Mouse (Mus musculus) hindbrain, embryonic 10.5 days (tissue): ENCODE measurements at regions not wholly inside any gene's neighbourhood (a gene's known extent, or its start where the extent isn't known, plus 50 kb on each side); places are given as distances from the start of the nearest gene placed in this dataset.
"Not testable (repeated sequence)": the region's sequence is repeated elsewhere in the genome, so short reads cannot be mapped to it uniquely, and the experiment has no call there.

Source experiments
- DNase-seq: peaks from one replicate; pipeline ENCODE4 v3.0.0-alpha.2; 2017; ENCODE audit warnings: low spot score
- H3K27ac ChIP-seq: fragments of 300-500 bp; sonication (generic); 2 replicates; pipeline ENCODE4 v1.5.1; 2016; ENCODE audit warnings: mild to moderate bottlenecking, moderate library complexity
- H3K27me3 ChIP-seq: fragments of 300-500 bp; sonication (generic); 2 replicates; pipeline ENCODE4 v1.6.1; 2016; ENCODE audit warnings: mild to moderate bottlenecking; ENCODE audit not compliant: poor library complexity, insufficient read depth, severe bottlenecking
- H3K36me3 ChIP-seq: fragments of 300-500 bp; sonication (generic); 2 replicates; pipeline ENCODE4 v1.6.1; 2016; ENCODE audit warnings: mild to moderate bottlenecking, moderate library complexity
- H3K4me1 ChIP-seq: fragments of 300-500 bp; sonication (generic); replicated peaks from 2 replicates; pipeline ENCODE4 v1.6.1; 2016; ENCODE audit warnings: mild to moderate bottlenecking
- H3K4me3 ChIP-seq: fragments of 300-500 bp; sonication (generic); 2 replicates; pipeline ENCODE4 v1.5.1; 2016; ENCODE audit warnings: mild to moderate bottlenecking, moderate library complexity
- H3K9me3 ChIP-seq: fragments of 300-500 bp; sonication (generic); 2 replicates; pipeline ENCODE4 v1.6.1; 2016; ENCODE audit warnings: mild to moderate bottlenecking, moderate library complexity
- WGBS: fragments of 180-500 bp; shearing (Covaris S2); methylation state at CpG from one replicate; pipeline ENCODE4 v1.1.7; 2016; 5-methylcytosine and 5-hydroxymethylcytosine counted together

DNA sequence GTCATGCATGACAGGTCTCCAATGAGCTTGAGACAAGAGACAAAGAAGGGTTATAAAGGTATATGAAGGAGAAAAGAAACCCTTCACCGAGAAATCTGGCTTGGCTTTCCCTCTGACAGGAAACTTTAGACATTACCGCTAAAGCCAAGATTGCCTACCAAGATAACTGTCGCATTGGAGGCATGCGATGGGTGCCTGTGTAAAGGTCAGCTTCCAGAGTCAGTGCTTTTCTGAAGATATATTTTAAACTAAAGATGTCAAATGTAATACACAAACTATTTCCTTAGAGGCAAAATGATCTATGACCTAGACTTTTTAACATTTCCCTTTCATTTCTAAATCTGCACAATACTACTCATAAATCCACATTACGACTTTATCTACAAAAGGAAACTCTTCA lies 135.6 kb downstream of the Akr1d1 start:
- no peaks in the 10 kb centered on the region for H3K9me3 ChIP-seq
- H3K4me1 ChIP-seq = peaks cover 9% of the 10 kb centered on the region; the same call in 1 of the 2 replicates
- no peak for DNase-seq
- H3K27ac ChIP-seq = no peak overlapping the region
- no peaks in the 10 kb centered on the region for H3K27me3 ChIP-seq
- no peak overlapping the region for H3K4me3 ChIP-seq
- no peaks in the 10 kb centered on the region for H3K36me3 ChIP-seq
- 78% methylated on average over 5 of the region's 5 CpGs for WGBS

DNA sequence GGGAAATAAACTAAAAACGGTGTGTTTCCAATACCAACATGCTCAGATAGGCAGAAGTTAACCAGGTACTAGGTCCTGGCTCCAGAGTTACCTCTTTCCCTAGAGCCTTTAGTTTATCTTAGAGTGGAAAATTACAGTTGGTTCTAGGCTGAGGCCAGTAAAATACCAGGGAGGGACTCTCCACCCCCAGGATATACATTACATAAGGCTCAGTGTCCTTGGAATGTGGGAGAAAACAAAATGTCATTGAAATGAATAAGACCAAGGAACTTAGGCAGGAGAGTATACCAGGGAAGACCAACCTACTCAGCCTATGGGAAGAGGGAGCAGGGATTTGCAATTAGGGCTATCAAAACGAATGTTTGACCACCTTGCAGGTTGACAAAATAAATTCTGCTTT lies 139.4 kb downstream of the Akr1d1 start:
- 56% methylated on average over 2 of the region's 2 CpGs for WGBS
- Histone ChIP-seq H3K36me3 (no peaks in the 10 kb centered on the region), H3K27me3 (no peaks in the 10 kb centered on the region), H3K27ac (no peak overlapping the region), H3K9me3 (no peaks in the 10 kb centered on the region), H3K4me1 (peaks cover 4% of the 10 kb centered on the region; the same call in 1 of the 2 replicates), H3K4me3 (no peak overlapping the region)
- DNase-seq = no peak

DNA sequence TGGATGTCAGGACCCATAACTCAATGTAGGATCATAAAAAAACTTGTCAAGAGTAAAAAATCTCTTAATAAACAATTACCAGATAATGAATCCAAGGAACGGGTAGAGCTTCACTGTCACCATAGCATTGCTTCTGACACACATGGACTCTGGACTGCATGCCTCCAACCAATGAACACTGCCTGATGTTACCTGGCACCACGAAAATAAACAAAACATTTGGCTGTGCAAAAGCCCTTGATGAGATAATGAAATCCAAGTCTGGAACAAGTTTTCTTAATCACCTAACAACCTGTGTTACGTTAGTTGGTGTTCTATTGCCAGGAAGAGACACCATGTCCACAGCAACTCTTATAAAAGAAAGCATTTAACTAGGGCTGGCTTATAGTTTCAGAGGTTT lies 140.7 kb downstream of the Akr1d1 start:
- H3K36me3 ChIP-seq = no peaks in the 10 kb centered on the region
- no peak overlapping the region for H3K4me3 ChIP-seq
- no peaks in the 10 kb centered on the region for H3K27me3 ChIP-seq
- H3K4me1 ChIP-seq = no peaks in the 10 kb centered on the region
- WGBS = 89% methylated on average over 3 of the region's 3 CpGs
- no peaks in the 10 kb centered on the region for H3K9me3 ChIP-seq
- no peak overlapping the region for H3K27ac ChIP-seq
- DNase-seq = no peak

DNA sequence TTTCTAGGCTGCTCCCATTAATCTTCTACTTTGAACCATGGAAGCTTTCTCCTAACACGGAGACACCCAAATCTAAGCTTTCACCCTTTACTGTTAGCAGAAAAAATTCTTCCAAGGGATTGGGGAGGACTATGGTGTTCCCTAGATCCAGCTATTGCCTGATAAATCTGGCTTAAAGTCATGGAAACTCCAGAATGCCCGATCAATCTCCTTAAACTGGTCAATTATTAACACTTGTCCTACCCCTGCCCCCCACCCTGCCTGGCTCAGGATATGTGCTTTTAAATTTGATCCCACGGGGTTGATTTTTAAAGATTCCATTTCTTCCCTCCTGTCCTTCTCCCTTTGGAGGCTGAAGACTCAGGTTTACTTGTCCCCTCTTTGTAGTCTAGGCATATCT lies 149.9 kb downstream of the Akr1d1 start:
- Histone ChIP-seq H3K4me1 (no peaks in the 10 kb centered on the region), H3K4me3 (no peak overlapping the region), H3K36me3 (no peaks in the 10 kb centered on the region), H3K27ac (no peak overlapping the region), H3K9me3 (peaks cover 14% of the 10 kb centered on the region), H3K27me3 (no peaks in the 10 kb centered on the region)
- no peak for DNase-seq
- WGBS = 83% methylated on average over 3 of the region's 3 CpGs

DNA sequence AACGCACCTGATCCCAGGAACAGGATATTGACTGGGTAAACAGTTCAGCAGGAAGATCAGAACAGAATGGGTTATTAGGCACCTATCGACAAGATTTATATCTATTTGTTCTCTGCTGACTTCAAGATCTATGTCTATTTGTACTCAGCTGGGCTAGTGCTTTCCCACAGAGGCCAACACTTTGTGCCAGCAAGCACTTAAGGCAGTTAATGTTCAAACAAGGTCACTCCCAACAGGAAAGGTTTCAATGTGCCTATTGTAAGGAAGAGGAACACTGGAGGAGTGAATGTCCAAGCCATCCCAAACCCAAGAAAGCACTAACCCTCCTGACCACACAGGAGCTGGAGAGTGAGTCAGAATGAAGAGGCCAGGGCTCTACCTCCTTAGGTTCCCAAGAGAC lies 151.4 kb downstream of the Akr1d1 start:
- WGBS = 92% methylated on average over 2 of the region's 2 CpGs
- H3K4me1 ChIP-seq, H3K36me3 ChIP-seq, H3K27me3 ChIP-seq, H3K27ac ChIP-seq, DNase-seq, H3K4me3 ChIP-seq: not testable (repeated sequence)
- peaks cover 14% of the 10 kb centered on the region for H3K9me3 ChIP-seq

DNA sequence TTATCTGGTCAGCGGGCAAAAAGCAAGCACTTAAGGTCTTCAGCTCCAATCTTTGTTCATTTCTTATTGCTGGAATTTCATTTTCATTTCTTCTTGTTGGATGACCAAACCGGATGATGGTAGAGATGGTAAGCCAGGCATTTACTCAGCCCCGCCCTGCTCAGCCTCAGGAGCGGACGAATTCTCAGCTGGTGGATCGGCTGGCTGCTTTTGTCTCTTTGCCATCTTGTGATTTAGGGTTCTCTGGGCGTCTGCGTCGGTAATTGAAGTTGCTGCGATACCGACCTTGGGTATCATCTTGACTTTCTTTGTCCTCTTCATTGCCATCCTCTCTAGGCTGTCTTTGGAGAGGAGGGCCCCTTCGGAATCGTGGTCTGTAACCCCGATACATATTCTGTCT lies 156.1 kb downstream of the Akr1d1 start:
- H3K4me1 ChIP-seq = peaks cover 6% of the 10 kb centered on the region; the same call in 1 of the 2 replicates
- WGBS = 95% methylated on average over 14 of the region's 14 CpGs

DNA sequence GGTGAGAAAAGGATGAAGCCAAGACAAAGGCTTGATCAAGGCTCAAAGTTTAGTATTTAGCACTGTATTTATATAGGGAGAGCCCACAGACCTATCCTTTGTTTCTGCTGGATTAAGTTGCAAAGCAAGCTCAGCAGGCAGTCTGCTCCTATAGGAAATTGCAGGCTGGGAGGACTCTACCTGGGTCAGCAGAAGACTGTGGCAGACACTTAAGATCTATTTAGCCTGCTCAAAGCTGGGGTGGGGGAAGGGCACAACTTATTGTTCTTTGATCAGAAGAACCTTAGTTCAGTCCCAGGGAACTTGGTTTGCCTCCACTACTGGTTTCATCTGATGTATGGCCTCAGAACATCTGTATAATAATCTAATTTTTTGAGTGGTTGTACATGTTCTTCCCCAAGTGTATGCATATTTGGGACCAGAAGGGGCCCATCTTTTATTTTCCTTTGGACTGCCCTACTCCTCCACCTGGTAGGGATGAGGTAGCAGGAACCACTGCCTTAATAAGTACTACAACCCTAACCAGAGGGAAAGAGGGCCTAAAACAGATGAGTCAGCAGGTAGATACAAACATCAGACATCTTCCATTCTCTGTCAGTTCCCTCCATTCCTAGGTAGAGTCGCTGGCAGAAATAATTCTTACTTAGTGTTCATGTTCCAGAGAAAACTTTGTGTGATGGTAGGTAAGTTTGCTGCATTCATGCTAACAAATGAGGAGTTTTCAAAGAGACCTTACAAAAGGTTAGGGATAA lies 159.1 kb downstream of the Akr1d1 start:
- WGBS = 27% methylated on average over 1 of the region's 1 CpGs
- Histone ChIP-seq H3K36me3 (no peaks in the 10 kb centered on the region), H3K27ac (no peak overlapping the region)

More for the DNA sequence above, 156.1 kb downstream of the Akr1d1 start:
- H3K27ac ChIP-seq = no peak overlapping the region
- no peak for DNase-seq
- H3K27me3 ChIP-seq = no peaks in the 10 kb centered on the region
- peaks cover 15% of the 10 kb centered on the region for H3K9me3 ChIP-seq
- no peak overlapping the region for H3K4me3 ChIP-seq
- no peaks in the 10 kb centered on the region for H3K36me3 ChIP-seq

DNA sequence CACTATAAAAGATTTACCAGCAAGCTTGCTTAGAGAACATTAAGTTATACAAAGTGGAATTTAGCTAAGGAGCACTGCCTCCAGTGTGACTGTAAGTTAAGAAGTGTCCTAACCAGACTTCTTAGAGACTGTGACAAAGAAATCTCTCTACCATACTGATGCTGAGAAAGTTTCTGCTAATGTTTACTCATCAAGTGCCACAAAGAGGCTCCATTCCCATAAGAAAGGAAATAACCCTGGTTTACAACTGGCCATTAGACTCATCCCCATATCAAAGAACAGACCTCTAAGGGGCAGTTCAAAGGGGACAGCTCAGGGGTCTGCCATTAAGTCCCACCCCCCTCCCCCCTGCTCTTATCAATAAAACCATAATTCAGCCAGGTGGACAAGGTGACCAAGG lies 159.7 kb downstream of the Akr1d1 start:
- H3K36me3 ChIP-seq = no peaks in the 10 kb centered on the region

More for the DNA sequence above, 159.1 kb downstream of the Akr1d1 start:
- no peaks in the 10 kb centered on the region for H3K27me3 ChIP-seq
- H3K4me3 ChIP-seq = no peak overlapping the region
- H3K4me1 ChIP-seq = peaks cover 6% of the 10 kb centered on the region; the same call in 1 of the 2 replicates
- no peak for DNase-seq
- 0 out of 2 replicates have a peak, but pooled peaks cover 2% of the 10 kb centered on the region for H3K9me3 ChIP-seq

DNA sequence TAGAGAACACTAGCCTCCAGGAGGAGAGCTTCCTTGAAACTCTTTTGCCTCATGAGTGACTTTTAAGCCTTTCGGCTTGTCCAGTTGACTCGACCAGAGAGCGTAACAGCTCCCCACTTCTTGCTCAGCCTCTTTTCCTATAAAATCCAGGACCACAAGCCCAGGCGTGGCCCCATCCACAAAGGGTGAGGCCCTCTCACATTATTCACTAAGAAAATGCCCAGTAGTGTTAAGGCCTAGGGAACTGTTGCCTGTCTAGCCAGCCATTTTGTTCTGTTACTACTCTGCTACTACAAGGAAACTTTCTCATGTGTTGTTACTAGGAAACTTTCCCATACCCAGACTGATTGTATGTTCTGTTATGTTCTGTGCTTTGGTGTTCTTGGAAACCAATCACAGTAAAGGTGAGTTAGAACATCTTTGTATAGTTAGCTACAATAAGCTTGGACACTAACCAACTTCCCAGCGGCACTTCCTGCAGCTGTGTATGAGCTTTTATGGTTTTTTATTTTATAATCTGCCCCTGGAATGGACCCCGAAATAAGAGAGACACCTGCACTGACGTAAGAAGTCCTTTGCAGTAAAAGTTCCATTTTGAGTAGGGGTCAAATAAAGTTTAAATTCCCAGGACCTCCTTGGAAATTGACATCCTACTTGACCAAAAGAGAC lies 162.1 kb downstream of the Akr1d1 start:
- no peak overlapping the region for H3K27ac ChIP-seq
- peaks cover 6% of the 10 kb centered on the region; the same call in 1 of the 2 replicates for H3K4me1 ChIP-seq
- H3K4me3 ChIP-seq = no peak overlapping the region
- WGBS = 92% methylated on average over 7 of the region's 7 CpGs
- no peaks in the 10 kb centered on the region for H3K27me3 ChIP-seq
- H3K9me3 ChIP-seq = no peaks in the 10 kb centered on the region
- no peaks in the 10 kb centered on the region for H3K36me3 ChIP-seq
- DNase-seq = no peak

More for the DNA sequence above, 159.7 kb downstream of the Akr1d1 start:
- no peak for DNase-seq
- no peak overlapping the region for H3K27ac ChIP-seq
- no peak overlapping the region for H3K4me3 ChIP-seq
- peaks cover 6% of the 10 kb centered on the region; the same call in 1 of the 2 replicates for H3K4me1 ChIP-seq
- no peaks in the 10 kb centered on the region for H3K27me3 ChIP-seq
- 0 out of 2 replicates have a peak, but pooled peaks cover 2% of the 10 kb centered on the region for H3K9me3 ChIP-seq

DNA sequence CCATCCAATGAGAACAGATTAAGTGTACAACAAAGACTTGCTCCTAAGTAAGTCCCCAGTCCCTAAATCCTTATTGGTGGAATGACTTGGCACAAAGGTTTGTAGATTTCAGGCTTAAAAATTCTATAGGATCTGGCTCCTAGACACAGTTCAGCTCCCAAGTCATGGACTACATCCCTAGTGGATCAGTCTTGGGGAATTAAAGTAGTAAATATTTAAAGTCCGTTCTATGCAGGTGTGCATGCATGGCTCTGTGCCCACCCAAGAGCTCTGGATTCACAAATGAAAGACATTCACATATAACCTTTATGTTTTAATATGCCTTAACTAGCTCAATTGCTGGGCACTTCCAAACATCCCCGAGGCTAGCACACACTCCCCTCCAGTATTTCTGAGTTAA lies 162.8 kb downstream of the Akr1d1 start:
- DNase-seq = no peak

DNA sequence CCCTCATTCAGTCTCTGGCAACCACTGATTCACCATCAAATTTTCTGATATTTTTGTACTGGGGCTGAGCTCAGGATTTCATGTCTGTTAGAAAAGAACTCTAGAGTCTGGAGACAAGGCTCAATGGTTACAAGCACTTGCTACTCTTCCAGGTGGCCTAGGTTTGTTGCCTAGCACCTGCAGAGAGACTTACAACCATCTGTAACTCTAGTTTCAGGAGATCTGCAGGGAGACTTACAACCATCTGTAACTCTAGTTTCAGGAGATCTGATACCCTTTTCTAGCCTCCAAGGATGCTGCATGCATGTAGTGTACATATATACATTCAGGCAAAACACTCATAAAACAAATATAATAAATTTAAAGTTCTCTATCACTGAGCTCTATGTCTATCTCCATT lies 166.1 kb downstream of the Akr1d1 start:
- no peak for DNase-seq
- Histone ChIP-seq H3K4me3 (no peak overlapping the region), H3K27me3 (no peaks in the 10 kb centered on the region), H3K27ac (no peak overlapping the region), H3K4me1 (no peaks in the 10 kb centered on the region), H3K9me3 (no peaks in the 10 kb centered on the region), H3K36me3 (no peaks in the 10 kb centered on the region)

More for the DNA sequence above, 162.8 kb downstream of the Akr1d1 start:
- 94% methylated on average over 2 of the region's 2 CpGs for WGBS
- Histone ChIP-seq H3K27me3 (no peaks in the 10 kb centered on the region), H3K4me1 (peaks cover 6% of the 10 kb centered on the region; the same call in 1 of the 2 replicates), H3K27ac (no peak overlapping the region), H3K36me3 (no peaks in the 10 kb centered on the region), H3K9me3 (no peaks in the 10 kb centered on the region), H3K4me3 (no peak overlapping the region)

DNA sequence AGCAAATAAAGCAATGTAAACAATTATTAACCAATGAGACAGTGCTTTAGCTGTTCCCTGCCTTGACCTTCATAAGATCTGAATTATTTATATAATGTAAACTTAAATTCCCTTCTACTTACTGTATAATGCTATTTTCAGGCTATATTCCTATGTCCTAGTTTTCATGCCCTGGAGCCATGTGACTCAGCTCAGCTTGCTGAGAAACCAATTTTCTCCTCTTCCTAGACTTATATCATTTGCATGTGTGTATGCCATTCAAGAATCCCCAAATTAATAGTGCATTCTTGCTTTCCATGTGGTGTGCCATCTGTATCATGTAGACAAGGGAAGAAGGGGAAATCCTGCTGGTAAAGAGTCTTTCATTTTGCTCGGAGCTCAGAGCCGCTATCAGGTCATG lies 166.7 kb upstream of the Trim24 start:
- H3K36me3 ChIP-seq = no peaks in the 10 kb centered on the region
- H3K4me3 ChIP-seq = no peak overlapping the region
- no peak for DNase-seq
- peaks cover 6% of the 10 kb centered on the region; the same call in 1 of the 2 replicates for H3K9me3 ChIP-seq
- WGBS = 92% methylated on average over 2 of the region's 2 CpGs
- H3K27ac ChIP-seq = no peak overlapping the region
- H3K4me1 ChIP-seq = no peaks in the 10 kb centered on the region
- no peaks in the 10 kb centered on the region for H3K27me3 ChIP-seq

DNA sequence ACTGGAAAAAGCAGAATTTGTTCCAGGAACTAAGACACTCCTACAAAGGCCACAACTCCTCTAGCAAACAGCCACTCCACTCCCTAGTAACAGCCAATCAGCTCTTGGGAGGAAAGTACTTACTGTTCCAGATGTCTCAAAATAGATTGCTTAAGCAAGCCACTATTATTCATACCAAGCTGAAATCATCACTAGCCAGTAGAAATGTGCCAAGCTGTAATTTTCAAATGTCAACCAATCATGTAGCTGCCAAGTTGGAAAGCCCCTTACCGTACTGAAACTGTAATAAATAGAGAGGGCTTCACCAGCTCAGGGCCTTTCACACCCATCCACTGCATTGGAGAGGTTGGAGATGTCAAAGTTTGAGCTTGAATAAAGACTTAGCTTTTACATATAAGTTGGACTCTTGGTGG lies 164.9 kb upstream of the Trim24 start:
- Histone ChIP-seq H3K27ac (no peak overlapping the region), H3K27me3 (no peaks in the 10 kb centered on the region), H3K4me1 (no peaks in the 10 kb centered on the region), H3K9me3 (peaks cover 6% of the 10 kb centered on the region; the same call in 1 of the 2 replicates), H3K36me3 (no peaks in the 10 kb centered on the region), H3K4me3 (no peak overlapping the region)
- no peak for DNase-seq
- WGBS = 87% methylated on average over 1 of the region's 1 CpGs
